Mouse (Mus musculus) frontal cortex, adult 2 months (tissue): ENCODE results near the gene Efnb3. TPM values are rescaled to one million over a fixed set of nuclear protein-coding genes. Genes with fewer than 3 reads are reported as not detected.

ENCODE experiments used
- DNase-seq, 2 experiments: peaks; one replicate each; pipeline ENCODE4 v3.0.0; 2022; ENCODE audit warnings: low spot score in 1 of 2; ENCODE audit errors: extremely low spot score in 1 of 2
- polyA plus RNA-seq: library from polyadenylated mRNA; depleted of rRNA; stranded (reverse); fragments of >200 nt; gene quantifications from 2 replicates; pipeline ENCODE4 v1.2.3, GENCODE M21; 2012; rRNA removed

Efnb3 gene
- polyA plus RNA-seq, 1 experiment: 78.4 TPM

DNA sequence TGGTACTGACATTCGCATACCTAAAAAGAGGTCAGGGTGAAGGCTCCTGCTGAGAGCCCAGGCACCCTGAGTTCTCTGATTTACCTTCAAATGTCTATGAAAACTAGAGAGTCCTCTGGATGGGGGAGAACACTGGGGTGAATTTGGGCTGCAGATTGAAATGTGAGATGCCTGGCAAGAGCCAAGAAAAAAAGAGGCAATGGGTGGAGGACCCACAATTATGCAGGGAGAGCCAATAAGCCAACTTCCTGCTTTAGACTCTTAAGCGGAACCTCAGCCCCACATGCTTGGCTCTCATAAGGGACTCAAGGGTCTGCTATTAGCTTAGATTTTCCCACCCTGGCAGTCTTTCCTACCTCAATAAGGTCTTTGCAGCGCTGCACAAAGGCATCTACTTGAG lies 43.3 kb downstream of the Efnb3 start:
- no peak for DNase-seq

DNA sequence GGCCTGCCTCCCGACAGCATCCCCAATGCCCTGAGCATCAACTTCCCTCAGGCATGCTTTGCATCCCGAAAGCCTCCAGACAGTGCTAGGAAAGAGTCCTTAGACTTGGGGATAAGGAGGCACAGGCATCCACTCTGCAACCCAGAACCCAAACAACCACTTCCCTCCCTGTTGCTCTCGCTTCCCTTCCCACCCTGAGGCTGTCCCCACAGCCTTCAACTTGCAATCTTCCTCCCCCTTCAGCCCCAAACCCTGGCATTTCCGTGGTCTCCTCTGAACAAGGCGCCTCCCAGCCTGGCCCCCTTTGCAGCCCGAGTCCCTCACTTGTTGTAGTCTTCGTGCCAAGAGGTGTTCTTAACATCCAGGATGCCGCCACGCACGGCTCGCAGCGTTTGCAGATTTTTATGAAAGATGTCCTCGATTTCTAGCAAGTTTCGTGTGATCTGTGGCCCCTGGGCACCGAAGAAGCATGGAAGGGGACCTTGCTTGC lies 43.8 kb downstream of the Efnb3 start:
- DNase-seq: no peak

DNA sequence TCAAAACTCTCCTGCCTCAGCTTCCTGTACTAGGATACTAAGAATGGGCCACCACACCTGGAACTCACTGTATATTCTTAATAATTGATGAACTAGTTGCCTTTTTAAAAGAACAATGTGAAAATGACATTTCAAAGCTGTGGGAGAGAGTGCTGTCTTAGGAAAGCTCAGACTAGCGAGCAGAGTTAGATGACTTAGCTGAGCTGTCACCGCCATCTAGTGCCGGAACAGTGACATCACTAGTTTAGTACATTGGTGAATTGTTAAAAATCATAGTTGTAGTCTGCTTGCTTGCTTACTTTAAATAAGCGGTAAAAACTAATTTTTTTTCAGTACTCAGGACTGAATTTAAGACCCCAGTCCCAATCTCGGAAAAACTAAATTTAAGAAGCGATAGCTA lies 46.2 kb downstream of the Efnb3 start:
- peak in 1 of 2 experiments; percentile 74 for DNase-seq

DNA sequence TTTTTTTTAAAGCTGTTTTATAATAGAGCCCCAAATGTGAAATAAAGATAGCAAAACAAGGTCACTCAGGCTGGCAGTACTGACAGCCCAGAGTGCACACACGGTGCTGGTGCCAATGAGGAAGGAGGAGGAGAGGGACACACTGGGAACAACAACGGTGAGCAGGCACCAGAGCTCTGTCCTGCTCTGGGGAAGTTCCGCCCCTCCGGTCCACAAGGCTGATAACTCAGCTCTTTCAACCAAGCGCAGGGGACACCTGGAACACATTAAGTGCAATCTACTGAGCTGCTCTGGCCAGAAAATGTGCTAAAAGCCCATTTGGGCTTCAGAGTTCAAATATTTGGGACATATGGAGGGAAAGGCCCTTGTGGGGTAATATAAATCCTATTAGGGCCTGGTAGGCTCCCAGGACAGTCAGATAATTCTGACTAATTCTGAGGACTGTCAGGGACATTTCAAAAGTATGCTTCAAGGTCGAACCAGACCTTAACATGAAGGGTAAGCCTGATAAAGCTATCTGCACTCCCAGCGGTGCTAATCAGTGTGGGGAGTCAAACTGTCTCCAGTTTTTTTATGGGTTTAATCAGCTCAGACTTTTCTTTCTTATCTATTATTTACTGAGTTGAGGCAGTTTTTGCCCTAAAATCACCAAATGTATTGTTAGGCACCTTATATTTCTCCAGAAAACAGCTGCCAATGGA lies 49.1 kb downstream of the Efnb3 start:
- no peak for DNase-seq

Other genes starting within 250 kb of the Efnb3 start
- 27.8 and 31.3 TPM in 2 replicates for gene Cntrob, start 236.4 kb downstream of the Efnb3 start, polyA plus RNA-seq
- gene Trappc1, start 236.2 kb downstream of the Efnb3 start, polyA plus RNA-seq: 73.4 and 85.0 TPM in 2 replicates
- 105 and 109 TPM in 2 replicates for gene Kcnab3, start 233.9 kb downstream of the Efnb3 start, polyA plus RNA-seq
- 130 and 138 TPM in 2 replicates for gene Rnf227, start 219.7 kb downstream of the Efnb3 start, polyA plus RNA-seq
- gene Chd3, start 190.8 kb downstream of the Efnb3 start, polyA plus RNA-seq: 374 and 399 TPM in 2 replicates
- 179 and 182 TPM in 2 replicates for gene Naa38, start 164.7 kb downstream of the Efnb3 start, polyA plus RNA-seq
- 34.2 and 35.7 TPM in 2 replicates for gene Cyb5d1, start 164.6 kb downstream of the Efnb3 start, polyA plus RNA-seq
- gene Tmem88, start 162.0 kb downstream of the Efnb3 start, polyA plus RNA-seq: 4.1 and 4.6 TPM in 2 replicates
- gene Kdm6b, start 146.5 kb downstream of the Efnb3 start, polyA plus RNA-seq: 12.3 and 12.7 TPM in 2 replicates
- 2.7 and 4.6 TPM in 2 replicates for gene Dnah2, start 11.1 kb downstream of the Efnb3 start, polyA plus RNA-seq
- 12.2 and 12.9 TPM in 2 replicates for gene Wrap53, start 20.1 kb upstream of the Efnb3 start, polyA plus RNA-seq
- 36.7 and 38.4 TPM in 2 replicates for gene Trp53, start 20.2 kb upstream of the Efnb3 start, polyA plus RNA-seq
- gene Atp1b2, start 45.7 kb upstream of the Efnb3 start, polyA plus RNA-seq: 324 and 357 TPM in 2 replicates
- gene Shbg, start 57.7 kb upstream of the Efnb3 start, polyA plus RNA-seq: 0.11 and 0.16 TPM in 2 replicates
- 20.3 and 26.3 TPM in 2 replicates for gene Sat2, start 61.8 kb upstream of the Efnb3 start, polyA plus RNA-seq
- 136 and 154 TPM in 2 replicates for gene Fxr2, start 72.8 kb upstream of the Efnb3 start, polyA plus RNA-seq
- gene Sox15, start 95.1 kb upstream of the Efnb3 start, polyA plus RNA-seq: 0.34 TPM in 1 of 2 replicates, not detected in the other
- gene Mpdu1, start 102.4 kb upstream of the Efnb3 start, polyA plus RNA-seq: 104 and 113 TPM in 2 replicates
- 13.7 TPM in 2 replicates for gene Cd68, start 105.9 kb upstream of the Efnb3 start, polyA plus RNA-seq
- gene Eif4a1, start 112.2 kb upstream of the Efnb3 start, polyA plus RNA-seq: 365 and 370 TPM in 2 replicates
- gene Senp3, start 121.9 kb upstream of the Efnb3 start, polyA plus RNA-seq: 138 and 154 TPM in 2 replicates
- 5.3 and 5.4 TPM in 2 replicates for gene Tnfsf13, start 125.6 kb upstream of the Efnb3 start, polyA plus RNA-seq
- 17.1 and 20.6 TPM in 2 replicates for gene Tnfsf12, start 135.6 kb upstream of the Efnb3 start, polyA plus RNA-seq
- 2.9 and 4.9 TPM in 2 replicates for gene Tnfsfm13, start 135.9 kb upstream of the Efnb3 start, polyA plus RNA-seq
- 30.9 and 32.6 TPM in 2 replicates for gene Polr2a, start 198.4 kb upstream of the Efnb3 start, polyA plus RNA-seq
- not detected in 2 replicates for gene Slc35g3, start 201.8 kb upstream of the Efnb3 start, polyA plus RNA-seq
- gene Zbtb4, start 205.7 kb upstream of the Efnb3 start, polyA plus RNA-seq: 45.7 and 51.4 TPM in 2 replicates
- gene Chrnb1, start 235.7 kb upstream of the Efnb3 start, polyA plus RNA-seq: 1.4 and 1.9 TPM in 2 replicates
- gene Fgf11, start 241.7 kb upstream of the Efnb3 start, polyA plus RNA-seq: 18.4 and 22.0 TPM in 2 replicates
- gene Tmem102, start 245.4 kb upstream of the Efnb3 start, polyA plus RNA-seq: 0.48 and 0.62 TPM in 2 replicates